Mouse (Mus musculus): ENCODE measurements around the gene Ppp1r21. TPM values are rescaled to one million over a fixed set of nuclear protein-coding genes. Genes with fewer than 3 reads are reported as not detected.

The Ppp1r21 gene
- polyA plus RNA-seq (2014; fragmentation: Nextera tagmentation; extraction: Ambion mirVana) = 47.2 and 48.6 TPM in 2 replicates

DNA sequence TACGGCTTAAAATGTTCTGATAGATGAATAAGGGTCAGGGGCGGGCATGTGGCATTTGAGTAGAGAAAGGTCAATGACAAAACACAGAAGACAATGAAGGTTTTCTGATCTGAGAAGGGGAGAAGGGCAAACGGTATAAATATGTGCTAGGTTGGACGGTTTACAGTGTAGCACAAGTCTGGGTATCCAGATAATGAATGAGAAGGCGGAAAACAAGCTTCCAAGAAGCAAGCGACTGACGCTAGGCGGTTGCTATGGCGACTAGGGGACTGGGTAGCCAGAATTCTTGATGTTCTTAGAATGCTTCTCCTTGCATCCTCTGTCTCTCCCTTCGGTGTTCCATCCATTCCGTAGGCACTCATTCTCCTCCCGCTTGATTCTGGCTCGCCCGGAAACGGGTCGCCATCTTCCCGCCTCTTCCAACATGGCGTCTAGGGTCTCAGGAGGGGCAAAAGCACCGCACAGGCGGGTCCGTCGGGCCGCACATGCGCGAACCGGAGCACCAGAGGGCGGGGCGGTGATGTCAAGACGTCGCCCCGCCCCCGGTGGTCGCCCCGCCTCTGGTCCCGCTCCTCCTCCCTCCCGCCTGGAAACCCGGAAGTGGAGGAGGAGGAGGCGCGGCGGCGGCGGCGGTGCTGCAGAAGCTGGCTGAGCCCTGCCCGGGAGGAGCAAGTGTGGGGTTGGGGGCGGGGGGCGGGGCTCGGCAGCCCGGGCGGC, at the start of gene Ppp1r21:
Gene Ppp1r21, plus strand, starts transcription at position 600 of the 717 bp plus-strand sequence.
- 6% methylated on average over 43 of the region's 49 CpGs for WGBS
- no peaks in the 10 kb centered on the region for H3K9me3 ChIP-seq (ENCODE audit: control insufficient read depth, low read length)
- H3K4me1 ChIP-seq (ENCODE audit: control insufficient read depth, insufficient read depth, low read length) = peaks cover 9% of the 10 kb centered on the region; the same call in 1 of the 2 replicates
- DNase-seq = peak; percentile 99
- H3K4me3 ChIP-seq (replicated peaks; ENCODE audit: low read depth, low read length) = peak within 1 kb of the TSS; percentile 67
- H3K4me2 ChIP-seq (ENCODE audit: low read length) = peak within 1 kb of the TSS; percentile 57
- H3K27ac ChIP-seq (replicated peaks; ENCODE audit: low read depth, low read length) = peak within 1 kb of the TSS; percentile 92
- no peaks in the 10 kb centered on the region for H3K27me3 ChIP-seq (ENCODE audit: control insufficient read depth, insufficient read depth, low read length)
- ATAC-seq (ENCODE audit: low FRiP score, low TSS enrichment) = peak; percentile 96
- no peaks in the 10 kb centered on the region for H3K36me3 ChIP-seq (ENCODE audit: control insufficient read depth, insufficient read depth, low read length)
- peak within 1 kb of the TSS; percentile 72 for H3K9ac ChIP-seq (replicated peaks; ENCODE audit: low read length)

DNA sequence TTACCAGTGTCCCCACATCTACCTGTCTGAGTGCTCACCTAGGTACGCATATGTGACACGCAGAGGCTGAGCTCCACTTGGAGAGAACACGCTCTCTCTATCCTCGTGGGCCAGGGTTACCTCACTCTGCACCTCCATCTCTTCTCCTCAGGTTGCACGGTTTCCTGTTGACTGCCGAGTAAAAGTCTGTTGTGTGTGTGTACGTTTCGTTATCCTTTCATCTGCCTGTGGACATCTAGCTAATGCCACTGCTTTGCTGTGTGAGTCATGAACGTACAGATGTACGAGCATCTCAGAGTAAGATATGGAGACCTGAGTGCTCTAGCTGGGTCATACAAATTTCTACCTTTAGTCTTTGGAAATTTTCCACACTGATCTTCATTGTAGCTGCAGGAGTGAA, 49.5 kb upstream of the Ppp1r21 start:
- 96% methylated on average over 10 of the region's 10 CpGs for WGBS
- no peaks in the 10 kb centered on the region for H3K27me3 ChIP-seq (ENCODE audit: control insufficient read depth, insufficient read depth, low read length)
- no peak for DNase-seq
- H3K4me2 ChIP-seq (ENCODE audit: low read length) = no peak overlapping the region
- no peak overlapping the region for H3K4me3 ChIP-seq (replicated peaks; ENCODE audit: low read depth, low read length)
- no peaks in the 10 kb centered on the region for H3K9me3 ChIP-seq (ENCODE audit: control insufficient read depth, low read length)
- H3K4me1 ChIP-seq (ENCODE audit: control insufficient read depth, insufficient read depth, low read length) = no peaks in the 10 kb centered on the region
- H3K27ac ChIP-seq (replicated peaks; ENCODE audit: low read depth, low read length) = no peak overlapping the region
- 0 out of 2 replicates have a peak, but pooled peaks cover 2% of the 10 kb centered on the region for H3K36me3 ChIP-seq (ENCODE audit: control insufficient read depth, insufficient read depth, low read length)
- H3K9ac ChIP-seq (replicated peaks; ENCODE audit: low read length) = no peak overlapping the region
- no peak for ATAC-seq (ENCODE audit: low FRiP score, low TSS enrichment)

DNA sequence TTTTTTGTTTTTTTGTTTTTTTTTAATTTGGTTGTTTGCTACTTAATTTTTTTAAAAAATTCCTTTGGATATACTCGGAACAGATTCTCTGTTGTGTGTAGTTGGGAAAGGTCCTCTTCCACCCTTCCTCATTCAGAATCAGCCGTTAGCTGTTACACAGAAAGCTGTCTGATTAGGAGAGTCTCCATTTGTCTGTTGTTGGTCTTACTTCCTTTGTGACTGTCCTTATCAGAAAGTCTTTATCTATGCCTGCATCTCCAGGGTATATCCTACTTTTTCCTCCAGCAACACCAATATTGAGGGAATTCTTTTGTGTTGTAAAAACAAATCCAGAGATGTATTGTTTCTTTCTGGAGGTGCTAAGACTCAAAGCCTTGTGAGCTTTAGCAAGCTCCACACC, 48.9 kb upstream of the Ppp1r21 start:
- 89% methylated on average over 2 of the region's 2 CpGs for whole genome bisulfite sequencing
- no peak overlapping the region for H3K27ac ChIP-seq (replicated peaks; ENCODE audit: low read depth, low read length)
- DNase-seq (no peak), ATAC-seq (ENCODE audit: low FRiP score, low TSS enrichment) (no peak)
- H3K4me1 ChIP-seq (ENCODE audit: control insufficient read depth, insufficient read depth, low read length) = no peaks in the 10 kb centered on the region
- 0 out of 2 replicates have a peak, but pooled peaks cover 2% of the 10 kb centered on the region for H3K36me3 ChIP-seq (ENCODE audit: control insufficient read depth, insufficient read depth, low read length)
- H3K4me3 ChIP-seq (replicated peaks; ENCODE audit: low read depth, low read length) = no peak overlapping the region
- H3K9me3 ChIP-seq (ENCODE audit: control insufficient read depth, low read length) = no peaks in the 10 kb centered on the region
- no peak overlapping the region for H3K4me2 ChIP-seq (ENCODE audit: low read length)
- no peaks in the 10 kb centered on the region for H3K27me3 ChIP-seq (ENCODE audit: control insufficient read depth, insufficient read depth, low read length)
- H3K9ac ChIP-seq (replicated peaks; ENCODE audit: low read length) = no peak overlapping the region

DNA sequence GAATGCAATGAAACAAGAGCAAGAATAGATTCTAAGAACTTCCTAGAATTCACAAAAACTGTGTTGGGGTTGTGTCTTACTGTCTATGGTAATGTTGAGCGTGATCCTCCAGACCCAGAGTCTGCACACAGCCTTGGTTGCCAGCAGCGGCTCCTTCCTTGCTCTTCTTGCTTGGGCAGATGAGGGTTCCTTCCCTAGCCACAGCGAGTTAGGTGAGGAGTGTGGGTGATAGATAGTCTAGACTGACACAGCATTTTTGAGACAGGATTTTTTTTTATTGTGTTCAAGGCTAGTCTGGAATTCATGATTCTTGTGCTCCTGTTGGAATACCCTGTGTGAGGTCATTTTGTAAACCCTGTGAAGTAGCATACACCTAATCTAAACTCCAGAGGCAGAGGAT, 48.3 kb upstream of the Ppp1r21 start:
- ATAC-seq (ENCODE audit: low FRiP score, low TSS enrichment) = no peak
- Histone ChIP-seq H3K27ac (replicated peaks; ENCODE audit: low read depth, low read length) (no peak overlapping the region), H3K4me3 (replicated peaks; ENCODE audit: low read depth, low read length) (no peak overlapping the region), H3K9me3 (ENCODE audit: control insufficient read depth, low read length) (no peaks in the 10 kb centered on the region), H3K4me2 (ENCODE audit: low read length) (no peak overlapping the region), H3K27me3 (ENCODE audit: control insufficient read depth, insufficient read depth, low read length) (no peaks in the 10 kb centered on the region), H3K9ac (replicated peaks; ENCODE audit: low read length) (no peak overlapping the region), H3K36me3 (ENCODE audit: control insufficient read depth, insufficient read depth, low read length) (0 out of 2 replicates have a peak, but pooled peaks cover 2% of the 10 kb centered on the region), H3K4me1 (ENCODE audit: control insufficient read depth, insufficient read depth, low read length) (no peaks in the 10 kb centered on the region)
- 96% methylated on average over 3 of the region's 3 CpGs for WGBS
- no peak for DNase-seq

DNA sequence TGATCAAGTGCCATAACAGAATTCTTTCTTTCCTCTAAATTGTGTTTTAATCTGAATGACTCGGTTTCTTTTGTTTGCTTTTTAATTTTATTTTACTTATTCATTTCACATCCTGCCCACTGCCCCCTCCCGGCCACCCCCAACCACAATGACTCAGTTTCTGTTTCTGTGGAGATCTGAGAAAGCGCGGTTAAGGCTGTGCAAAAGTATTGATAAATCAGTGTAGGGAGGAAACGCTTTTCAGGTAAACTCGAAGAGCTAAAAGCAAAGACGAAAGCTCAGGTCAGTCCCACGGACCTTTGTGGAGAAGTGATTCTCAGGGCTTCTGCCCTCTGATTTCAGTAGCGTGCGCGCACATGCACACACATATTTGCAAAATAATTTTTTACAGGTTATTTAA, 45.4 kb upstream of the Ppp1r21 start:
- ATAC-seq (ENCODE audit: low FRiP score, low TSS enrichment) (no peak), DNase-seq (no peak)
- no peak overlapping the region for H3K4me2 ChIP-seq (ENCODE audit: low read length)
- 92% methylated on average over 11 of the region's 11 CpGs for WGBS
- no peaks in the 10 kb centered on the region for H3K9me3 ChIP-seq (ENCODE audit: control insufficient read depth, low read length)
- no peak overlapping the region for H3K4me3 ChIP-seq (replicated peaks; ENCODE audit: low read depth, low read length)
- H3K4me1 ChIP-seq (ENCODE audit: control insufficient read depth, insufficient read depth, low read length) = no peaks in the 10 kb centered on the region
- H3K36me3 ChIP-seq (ENCODE audit: control insufficient read depth, insufficient read depth, low read length) = no peaks in the 10 kb centered on the region
- H3K9ac ChIP-seq (replicated peaks; ENCODE audit: low read length) = no peak overlapping the region
- no peaks in the 10 kb centered on the region for H3K27me3 ChIP-seq (ENCODE audit: control insufficient read depth, insufficient read depth, low read length)
- H3K27ac ChIP-seq (replicated peaks; ENCODE audit: low read depth, low read length) = no peak overlapping the region

DNA sequence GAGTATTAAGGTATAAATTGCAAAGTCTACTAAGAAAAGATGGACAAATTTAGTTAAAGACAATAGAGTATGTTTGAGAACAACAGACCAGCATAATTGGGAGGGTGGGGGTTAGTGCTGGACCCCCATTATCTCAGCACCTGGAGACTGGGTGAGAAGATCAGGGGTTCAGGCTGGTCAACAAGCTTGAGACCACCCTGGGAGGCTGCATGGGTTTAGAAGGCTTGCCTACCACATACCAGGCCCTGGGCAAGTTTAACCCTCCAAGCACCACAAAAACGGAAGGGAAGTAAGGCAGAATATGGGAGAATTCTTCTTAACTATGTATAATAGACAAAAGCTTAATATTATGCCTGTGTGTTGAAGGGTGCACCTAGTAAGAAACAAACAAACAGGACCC, 45.0 kb upstream of the Ppp1r21 start:
- no peak overlapping the region for H3K4me2 ChIP-seq (ENCODE audit: low read length)
- 86% methylated on average over 1 of the region's 1 CpGs for WGBS
- H3K27me3 ChIP-seq (ENCODE audit: control insufficient read depth, insufficient read depth, low read length) = no peaks in the 10 kb centered on the region
- DNase-seq (no peak), ATAC-seq (ENCODE audit: low FRiP score, low TSS enrichment) (no peak)
- no peaks in the 10 kb centered on the region for H3K9me3 ChIP-seq (ENCODE audit: control insufficient read depth, low read length)
- no peaks in the 10 kb centered on the region for H3K36me3 ChIP-seq (ENCODE audit: control insufficient read depth, insufficient read depth, low read length)
- H3K4me3 ChIP-seq (replicated peaks; ENCODE audit: low read depth, low read length) = no peak overlapping the region
- no peak overlapping the region for H3K9ac ChIP-seq (replicated peaks; ENCODE audit: low read length)
- no peaks in the 10 kb centered on the region for H3K4me1 ChIP-seq (ENCODE audit: control insufficient read depth, insufficient read depth, low read length)
- no peak overlapping the region for H3K27ac ChIP-seq (replicated peaks; ENCODE audit: low read depth, low read length)

DNA sequence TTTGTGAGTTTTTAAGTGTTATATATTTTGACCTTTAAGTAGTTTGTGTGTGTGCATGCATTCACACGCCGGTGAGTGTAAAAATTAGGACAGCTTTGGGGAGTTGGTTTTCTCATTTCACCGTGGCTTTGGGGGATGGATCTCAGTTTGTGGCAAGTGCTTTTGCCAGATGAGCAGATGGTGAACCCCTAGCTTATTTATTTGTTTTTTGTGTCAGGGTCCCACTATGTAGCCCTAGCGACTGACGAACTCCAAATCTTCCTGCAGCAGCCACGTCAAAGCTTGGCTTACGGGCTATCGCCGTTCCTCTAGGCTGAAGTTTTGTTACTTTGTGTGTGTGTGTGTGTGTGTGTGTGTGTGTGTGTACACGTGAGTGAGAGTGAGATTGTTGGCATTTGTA, 39.4 kb upstream of the Ppp1r21 start:
- Histone ChIP-seq H3K4me3 (replicated peaks; ENCODE audit: low read depth, low read length) (no peak overlapping the region), H3K27ac (replicated peaks; ENCODE audit: low read depth, low read length) (no peak overlapping the region), H3K4me2 (ENCODE audit: low read length) (no peak overlapping the region), H3K9ac (replicated peaks; ENCODE audit: low read length) (no peak overlapping the region), H3K4me1 (ENCODE audit: control insufficient read depth, insufficient read depth, low read length) (peaks cover 21% of the 10 kb centered on the region), H3K9me3 (ENCODE audit: control insufficient read depth, low read length) (no peaks in the 10 kb centered on the region), H3K27me3 (ENCODE audit: control insufficient read depth, insufficient read depth, low read length) (no peaks in the 10 kb centered on the region), H3K36me3 (ENCODE audit: control insufficient read depth, insufficient read depth, low read length) (no peaks in the 10 kb centered on the region)
- DNase-seq (no peak), ATAC-seq (ENCODE audit: low FRiP score, low TSS enrichment) (no peak)
- 93% methylated on average over 10 of the region's 10 CpGs for WGBS

DNA sequence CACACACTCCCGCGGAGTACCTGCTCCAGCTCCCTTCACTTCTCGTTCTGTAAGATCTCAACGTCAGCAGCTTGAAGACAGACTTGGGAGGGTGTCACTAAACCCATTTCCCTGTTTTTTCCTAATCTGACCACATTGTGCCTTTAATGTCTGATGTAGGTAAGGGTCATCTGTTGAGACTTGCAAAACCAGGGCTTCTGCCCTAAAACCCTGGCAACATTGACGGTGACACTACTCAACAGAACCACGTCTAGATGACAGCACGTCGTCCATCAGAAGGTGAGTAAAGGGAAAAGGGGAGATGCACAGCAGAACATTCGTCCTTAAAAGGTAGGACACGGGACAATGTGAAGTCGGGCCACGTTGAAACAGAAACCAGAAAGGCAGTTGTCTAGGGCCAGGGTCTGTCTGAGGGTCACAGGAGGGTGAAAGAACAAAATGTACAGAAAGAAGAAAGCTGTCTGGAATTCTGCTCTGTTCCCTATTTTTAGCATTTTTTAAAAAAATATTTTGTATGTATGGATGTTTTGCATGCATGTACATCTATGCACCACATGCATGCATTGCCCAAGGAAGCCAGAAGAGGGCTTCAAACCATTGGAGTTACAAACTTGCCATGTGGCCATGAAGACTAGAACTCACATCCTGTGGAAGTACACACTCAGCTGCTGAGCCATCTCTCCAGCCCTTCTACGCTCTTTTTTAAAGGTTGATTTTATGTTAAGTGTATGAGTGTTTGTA, 38.4 kb upstream of the Ppp1r21 start:
- H3K9me3 ChIP-seq (ENCODE audit: control insufficient read depth, low read length) = no peaks in the 10 kb centered on the region
- no peak overlapping the region for H3K27ac ChIP-seq (replicated peaks; ENCODE audit: low read depth, low read length)
- DNase-seq = no peak
- H3K9ac ChIP-seq (replicated peaks; ENCODE audit: low read length) = no peak overlapping the region
- no peak for ATAC-seq (ENCODE audit: low FRiP score, low TSS enrichment)
- 94% methylated on average over 13 of the region's 13 CpGs for WGBS
- no peak overlapping the region for H3K4me3 ChIP-seq (replicated peaks; ENCODE audit: low read depth, low read length)
- peaks cover 21% of the 10 kb centered on the region for H3K4me1 ChIP-seq (ENCODE audit: control insufficient read depth, insufficient read depth, low read length)
- H3K4me2 ChIP-seq (ENCODE audit: low read length) = no peak overlapping the region
- no peaks in the 10 kb centered on the region for H3K27me3 ChIP-seq (ENCODE audit: control insufficient read depth, insufficient read depth, low read length)
- no peaks in the 10 kb centered on the region for H3K36me3 ChIP-seq (ENCODE audit: control insufficient read depth, insufficient read depth, low read length)

DNA sequence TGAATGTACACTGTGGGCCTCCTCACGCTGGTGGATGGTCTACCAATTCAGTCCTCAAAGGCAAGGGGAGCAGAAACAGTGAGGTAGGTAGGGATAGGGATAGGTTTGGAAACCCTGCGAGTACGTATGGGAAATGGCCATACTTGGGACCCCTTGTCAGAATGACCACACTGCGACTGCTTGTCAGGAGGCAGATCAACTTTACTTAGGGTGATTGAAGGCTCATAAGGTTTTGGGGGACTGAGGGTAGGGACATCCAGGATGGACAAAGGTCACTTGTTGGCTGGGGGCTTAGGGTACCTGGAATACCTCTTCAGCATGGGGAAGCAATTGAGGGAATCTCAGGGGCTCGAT, 37.8 kb upstream of the Ppp1r21 start:
- Histone ChIP-seq H3K27ac (replicated peaks; ENCODE audit: low read depth, low read length) (no peak overlapping the region), H3K27me3 (ENCODE audit: control insufficient read depth, insufficient read depth, low read length) (no peaks in the 10 kb centered on the region), H3K36me3 (ENCODE audit: control insufficient read depth, insufficient read depth, low read length) (no peaks in the 10 kb centered on the region), H3K9me3 (ENCODE audit: control insufficient read depth, low read length) (no peaks in the 10 kb centered on the region), H3K4me1 (ENCODE audit: control insufficient read depth, insufficient read depth, low read length) (peaks cover 21% of the 10 kb centered on the region), H3K9ac (replicated peaks; ENCODE audit: low read length) (no peak overlapping the region), H3K4me3 (replicated peaks; ENCODE audit: low read depth, low read length) (no peak overlapping the region), H3K4me2 (ENCODE audit: low read length) (no peak overlapping the region)
- 97% methylated on average over 5 of the region's 5 CpGs for WGBS
- DNase-seq = no peak
- ATAC-seq (ENCODE audit: low FRiP score, low TSS enrichment) = no peak

All from midbrain, embryonic 14.5 days (tissue).